Mouse (Mus musculus) limb, embryonic 11.5 days (tissue): ENCODE measurements at regions not wholly inside any gene's neighbourhood (a gene's known extent, or its start where the extent isn't known, plus 50 kb on each side); places are given as distances from the start of the nearest gene placed in this dataset.

Source experiments
- ATAC-seq: fragments of 200-750 bp; cut with Nextera tagmentation; 2 replicates; pipeline ENCODE4 v1.8.0; 2017; ENCODE audit warnings: low read depth; ENCODE audit not compliant: insufficient number of reproducible peaks, low FRiP score, low TSS enrichment
- DNase-seq: peaks from one replicate; pipeline ENCODE4 v3.0.0-alpha.2; 2015; ENCODE audit warnings: low spot score
- H3K27ac ChIP-seq: fragments of 300-500 bp; sonication (generic); replicated peaks from 2 replicates; pipeline ENCODE4 v1.5.1; 2014; ENCODE audit warnings: low read depth, mild to moderate bottlenecking, low read length
- H3K27me3 ChIP-seq: fragments of 300-500 bp; sonication (generic); 2 replicates; pipeline ENCODE4 v1.6.1; 2014; ENCODE audit warnings: mild to moderate bottlenecking, low read length, mixed read lengths; ENCODE audit not compliant: control insufficient read depth, insufficient read depth
- H3K36me3 ChIP-seq: fragments of 300-500 bp; sonication (generic); 2 replicates; pipeline ENCODE4 v1.6.1; 2014; ENCODE audit warnings: mild to moderate bottlenecking, low read length, moderate library complexity, mixed read lengths; ENCODE audit not compliant: control insufficient read depth, insufficient read depth
- H3K4me1 ChIP-seq: fragments of 300-500 bp; sonication (generic); 2 replicates; pipeline ENCODE4 v1.6.1; 2014; ENCODE audit warnings: low read length, mixed read lengths; ENCODE audit not compliant: control insufficient read depth, insufficient read depth
- H3K4me2 ChIP-seq: fragments of 300-500 bp; sonication (generic); 2 replicates; pipeline ENCODE4 v1.6.1; 2014; ENCODE audit warnings: low read depth, mild to moderate bottlenecking, moderate library complexity; ENCODE audit not compliant: severe bottlenecking
- H3K4me3 ChIP-seq: fragments of 300-500 bp; sonication (generic); 2 replicates; pipeline ENCODE4 v1.5.1; 2014; ENCODE audit warnings: low read depth, low read length
- H3K9ac ChIP-seq: fragments of 300-500 bp; sonication (generic); 2 replicates; pipeline ENCODE4 v1.6.1; 2014; ENCODE audit warnings: mild to moderate bottlenecking, low read length
- H3K9me3 ChIP-seq: fragments of 300-500 bp; sonication (generic); 2 replicates; pipeline ENCODE4 v1.6.1; 2016; ENCODE audit warnings: low read length; ENCODE audit not compliant: control insufficient read depth
- WGBS: fragments of 180-500 bp; shearing (Covaris S2); extraction: QIAGEN DNeasy Blood & Tissue Kit; methylation state at CpG from one replicate; pipeline ENCODE4 v1.1.7; 2014; 5-methylcytosine and 5-hydroxymethylcytosine counted together

- Histone ChIP-seq H3K4me1 (no peaks in the 10 kb centered on the region), H3K27me3 (no peaks in the 10 kb centered on the region), H3K36me3 (no peaks in the 10 kb centered on the region), H3K9me3 (no peaks in the 10 kb centered on the region), H3K4me2 (no peak overlapping the region), H3K27ac (no peak overlapping the region), H3K9ac (no peak overlapping the region), H3K4me3 (no peak overlapping the region)
- ATAC-seq (peak; percentile 72; the same call in 1 of the 2 replicates), DNase-seq (no peak)
Observed at GRCm38 (mm10) chr10:15592161-15592560, 874.1 kb upstream of the Gje1 start.

- DNase-seq = no peak
Observed at GRCm38 (mm10) chr10:15586081-15586480, 868.1 kb upstream of the Gje1 start.

GRCm38 (mm10) chr10:15564119-15564518 lies 846.1 kb upstream of the Gje1 start:
- Histone ChIP-seq H3K4me1 (no peaks in the 10 kb centered on the region), H3K9ac (no peak overlapping the region), H3K4me2 (no peak overlapping the region), H3K9me3 (no peaks in the 10 kb centered on the region), H3K27me3 (no peaks in the 10 kb centered on the region), H3K27ac (no peak overlapping the region), H3K36me3 (no peaks in the 10 kb centered on the region), H3K4me3 (no peak overlapping the region)
- DNase-seq (no peak), ATAC-seq (peak; percentile 57; the same call in 1 of the 2 replicates)

More at GRCm38 (mm10) chr10:15586081-15586480, 868.1 kb upstream of the Gje1 start:
- Histone ChIP-seq H3K9me3 (no peaks in the 10 kb centered on the region), H3K27me3 (no peaks in the 10 kb centered on the region), H3K4me3 (no peak overlapping the region), H3K27ac (no peak overlapping the region), H3K4me1 (no peaks in the 10 kb centered on the region), H3K36me3 (no peaks in the 10 kb centered on the region), H3K9ac (no peak overlapping the region), H3K4me2 (no peak overlapping the region)
- no peak for ATAC-seq
- WGBS = 71% methylated on average over 6 of the region's 6 CpGs

DNA sequence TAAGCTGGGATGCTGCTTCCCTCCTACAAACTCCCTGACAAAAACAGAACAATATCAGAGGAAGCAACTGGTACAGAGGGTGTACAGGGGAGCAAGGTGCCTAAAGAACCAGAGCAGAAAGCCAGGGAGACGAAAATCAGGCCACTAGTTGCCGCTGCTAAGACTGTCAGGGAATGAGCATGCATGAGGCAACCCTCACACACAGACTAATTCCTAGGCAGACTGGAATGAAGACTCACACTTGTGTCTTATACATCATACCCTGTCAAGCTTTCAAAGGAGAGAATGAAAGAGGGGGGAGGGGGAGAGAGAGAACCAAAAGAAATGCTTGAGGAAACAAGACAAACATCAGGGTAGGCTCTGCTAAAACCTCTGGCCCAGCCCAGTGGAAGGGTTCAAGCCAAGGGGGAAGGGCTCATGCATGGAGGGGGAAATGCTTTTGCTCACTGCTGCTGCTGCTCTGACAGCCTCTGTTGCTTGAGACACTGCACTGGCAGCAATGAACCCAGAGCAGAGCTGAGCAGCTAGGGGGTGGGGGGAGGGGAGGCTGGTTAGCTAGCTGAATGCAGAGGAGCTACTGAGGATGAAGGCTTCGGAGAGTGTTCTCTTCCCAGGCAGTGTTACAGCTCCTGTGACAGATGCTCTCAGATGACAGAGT lies 835.5 kb upstream of the Gje1 start:
- no peaks in the 10 kb centered on the region for H3K4me1 ChIP-seq
- no peaks in the 10 kb centered on the region for H3K36me3 ChIP-seq
- DNase-seq (no peak), ATAC-seq (no peak)
- no peak overlapping the region for H3K4me3 ChIP-seq
- no peak overlapping the region for H3K27ac ChIP-seq
- WGBS = 39% methylated on average over 3 of the region's 3 CpGs
- no peak overlapping the region for H3K4me2 ChIP-seq
- H3K27me3 ChIP-seq = no peaks in the 10 kb centered on the region
- H3K9me3 ChIP-seq = no peaks in the 10 kb centered on the region
- H3K9ac ChIP-seq = no peak overlapping the region

- H3K4me2 ChIP-seq = no peak overlapping the region
- no peak overlapping the region for H3K9ac ChIP-seq
- no peaks in the 10 kb centered on the region for H3K27me3 ChIP-seq
- DNase-seq (no peak), ATAC-seq (no peak)
- WGBS = 51% methylated on average over 2 of the region's 2 CpGs
- no peak overlapping the region for H3K27ac ChIP-seq
- H3K4me1 ChIP-seq = no peaks in the 10 kb centered on the region
- no peaks in the 10 kb centered on the region for H3K9me3 ChIP-seq
- no peaks in the 10 kb centered on the region for H3K36me3 ChIP-seq
- H3K4me3 ChIP-seq = no peak overlapping the region
Observed at GRCm38 (mm10) chr10:15541797-15542350, 823.9 kb upstream of the Gje1 start.

GRCm38 (mm10) chr10:15540780-15541426 lies 822.9 kb upstream of the Gje1 start:
- Histone ChIP-seq H3K27me3 (no peaks in the 10 kb centered on the region), H3K9me3 (no peaks in the 10 kb centered on the region), H3K36me3 (no peaks in the 10 kb centered on the region), H3K4me3 (no peak overlapping the region), H3K4me2 (no peak overlapping the region), H3K27ac (no peak overlapping the region), H3K4me1 (no peaks in the 10 kb centered on the region), H3K9ac (no peak overlapping the region)
- ATAC-seq = no peak
- 91% methylated on average over 4 of the region's 4 CpGs for WGBS
- no peak for DNase-seq

DNA sequence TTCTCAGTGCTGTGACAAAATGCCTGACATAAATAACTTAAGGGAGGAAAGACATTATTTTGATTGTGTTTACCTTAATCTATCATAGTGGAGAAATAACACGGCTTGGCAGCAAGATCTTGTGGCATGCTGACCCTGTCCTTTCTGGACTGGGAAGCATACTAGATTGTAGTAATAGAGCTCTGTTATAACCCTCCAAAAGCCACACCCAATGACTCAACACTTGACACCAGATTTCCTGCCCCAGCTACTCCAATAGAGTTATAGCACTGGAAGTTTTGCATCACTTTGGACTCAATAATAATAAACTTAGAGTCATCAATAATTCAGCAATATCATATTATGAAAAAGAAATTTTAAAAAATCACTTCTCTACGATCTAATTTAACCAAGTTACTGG lies 818.0 kb upstream of the Gje1 start:
- WGBS = 89% methylated on average over 2 of the region's 2 CpGs
- H3K36me3 ChIP-seq = no peaks in the 10 kb centered on the region
- no peaks in the 10 kb centered on the region for H3K4me1 ChIP-seq
- no peak overlapping the region for H3K27ac ChIP-seq
- no peaks in the 10 kb centered on the region for H3K9me3 ChIP-seq
- H3K9ac ChIP-seq = no peak overlapping the region
- DNase-seq (no peak), ATAC-seq (no peak)
- H3K4me3 ChIP-seq = no peak overlapping the region
- no peak overlapping the region for H3K4me2 ChIP-seq
- H3K27me3 ChIP-seq = no peaks in the 10 kb centered on the region

DNA sequence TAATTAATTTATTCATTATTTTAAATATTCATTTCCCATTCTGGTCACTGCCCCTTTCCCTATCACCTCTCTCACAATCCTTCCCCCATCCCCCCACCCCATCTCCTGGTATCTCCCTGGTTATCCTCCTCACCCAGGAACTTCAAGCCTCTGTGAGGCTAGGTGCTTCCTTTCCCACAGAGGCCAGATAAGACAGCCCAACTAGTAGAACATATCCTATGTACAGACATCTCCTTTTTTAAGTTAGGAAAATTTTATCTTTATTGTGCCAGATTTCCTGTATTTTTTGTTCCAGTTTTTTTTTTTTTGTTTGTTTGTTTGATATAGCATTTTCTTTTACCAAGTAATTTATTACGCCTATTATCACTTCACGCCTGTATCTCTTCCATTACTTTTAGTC lies 769.4 kb upstream of the Gje1 start:
- no peak overlapping the region for H3K4me3 ChIP-seq
- ATAC-seq = no peak
- no peaks in the 10 kb centered on the region for H3K9me3 ChIP-seq
- H3K27ac ChIP-seq = no peak overlapping the region
- H3K4me1 ChIP-seq = no peaks in the 10 kb centered on the region
- no peak overlapping the region for H3K4me2 ChIP-seq
- H3K27me3 ChIP-seq = no peaks in the 10 kb centered on the region
- no peak overlapping the region for H3K9ac ChIP-seq
- no peaks in the 10 kb centered on the region for H3K36me3 ChIP-seq
- DNase-seq = no peak
- WGBS = 88% methylated on average over 2 of the region's 2 CpGs
